Mouse (Mus musculus) gastrocnemius, postnatal 4 days (tissue): ENCODE measurements around the gene Slc6a11. TPM values are rescaled to one million over a fixed set of nuclear protein-coding genes. Genes with fewer than 3 reads are reported as not detected.

Experiments used
- DNase-seq, 2 experiments: peaks; one replicate each; pipeline ENCODE4 v3.0.0; 2021 to 2022; ENCODE audit warnings: low spot score in 2 of 2, mixed read lengths in 2 of 2
- long read RNA-seq, 2 experiments: library from polyadenylated mRNA; stranded (forward); transcript quantifications; one replicate each; pipeline ENCODE4 v2.0.0; 2021
- total RNA-seq, 2 experiments: library from RNA; stranded (reverse); gene quantifications; 2 replicates each; pipeline ENCODE4 v1.2.3; 2021

Gene Slc6a11
- under 1 TPM; 0.44 to 0.74 TPM for total RNA-seq
- long read RNA-seq, experiment 1: 0 reads
- long read RNA-seq, experiment 2: 0 reads

DNA sequence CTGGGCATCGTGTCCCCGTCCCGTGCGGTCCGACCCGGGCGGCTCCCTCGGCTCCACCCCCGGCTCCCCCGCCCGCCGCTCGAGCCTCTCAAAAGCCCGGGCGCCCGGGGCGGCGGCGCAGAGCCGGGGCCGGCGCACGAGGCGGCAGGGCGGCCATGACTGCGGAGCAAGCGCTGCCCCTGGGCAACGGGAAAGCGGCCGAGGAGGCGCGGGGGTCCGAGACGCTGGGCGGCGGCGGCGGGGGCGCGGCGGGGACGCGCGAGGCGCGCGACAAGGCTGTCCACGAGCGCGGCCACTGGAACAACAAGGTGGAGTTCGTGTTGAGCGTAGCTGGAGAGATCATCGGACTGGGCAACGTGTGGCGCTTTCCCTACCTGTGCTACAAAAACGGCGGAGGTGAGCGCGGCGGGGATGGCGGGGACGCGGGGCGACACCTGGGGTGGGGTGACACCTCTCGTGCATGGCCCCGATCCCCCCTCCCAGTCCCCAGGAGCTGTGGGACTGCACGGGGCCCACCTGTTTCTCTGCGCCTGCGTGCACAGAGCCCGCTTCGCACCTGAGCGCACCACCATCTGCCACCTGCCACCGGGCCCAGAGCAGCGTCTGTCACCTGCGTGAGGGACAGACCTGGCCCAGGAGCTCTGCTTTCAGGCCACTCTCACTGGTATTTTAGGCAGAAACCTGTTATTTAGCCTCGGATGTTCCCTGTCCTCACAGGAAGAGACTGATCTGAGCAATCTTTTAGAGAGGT lies at the start of gene Slc6a11:
Gene Slc6a11, plus strand, starts transcription at position 120 of the 751 bp plus-strand sequence.
- DNase-seq: no peak

DNA sequence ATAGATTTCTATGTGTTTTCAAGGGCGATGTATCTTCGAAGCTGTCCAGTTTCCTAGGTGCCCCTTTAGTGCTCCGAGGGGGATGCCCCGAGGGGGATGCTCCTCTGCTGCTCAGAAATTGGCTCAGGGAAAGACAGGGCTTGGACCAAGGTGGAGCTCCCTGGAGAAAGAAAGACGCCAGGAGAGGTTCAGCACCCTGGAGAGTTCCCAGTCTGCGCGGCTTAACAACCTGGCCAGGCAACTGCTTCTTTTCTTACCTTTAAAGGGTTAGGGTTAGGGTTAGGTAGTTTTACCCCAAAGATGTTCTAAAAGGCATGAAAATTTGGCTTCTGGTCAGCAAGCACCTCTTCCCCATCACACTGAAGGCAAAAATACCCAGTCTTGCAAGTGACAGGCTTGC lies 43.9 kb upstream of the Slc6a11 start:
- DNase-seq: no peak

DNA sequence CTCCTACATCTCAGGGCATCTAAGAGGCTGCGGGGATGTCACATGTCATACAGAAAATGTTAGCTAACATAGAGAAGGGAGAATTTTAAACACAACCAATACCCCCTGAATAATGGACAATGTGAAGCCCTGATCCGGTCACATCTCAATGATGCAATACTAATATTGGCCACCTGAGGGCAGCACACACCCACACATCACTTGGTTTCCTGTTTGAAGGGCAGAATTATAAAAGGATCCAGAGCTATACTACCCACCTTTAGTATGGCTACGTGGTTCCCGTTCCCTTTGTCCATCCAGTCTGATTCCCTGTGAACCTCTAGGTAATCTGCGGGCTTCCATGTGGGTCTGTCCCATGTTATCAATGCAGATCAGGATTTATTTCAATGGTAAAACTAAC lies 41.4 kb upstream of the Slc6a11 start:
- DNase-seq: peak in 1 of 2 experiments; percentile 37

DNA sequence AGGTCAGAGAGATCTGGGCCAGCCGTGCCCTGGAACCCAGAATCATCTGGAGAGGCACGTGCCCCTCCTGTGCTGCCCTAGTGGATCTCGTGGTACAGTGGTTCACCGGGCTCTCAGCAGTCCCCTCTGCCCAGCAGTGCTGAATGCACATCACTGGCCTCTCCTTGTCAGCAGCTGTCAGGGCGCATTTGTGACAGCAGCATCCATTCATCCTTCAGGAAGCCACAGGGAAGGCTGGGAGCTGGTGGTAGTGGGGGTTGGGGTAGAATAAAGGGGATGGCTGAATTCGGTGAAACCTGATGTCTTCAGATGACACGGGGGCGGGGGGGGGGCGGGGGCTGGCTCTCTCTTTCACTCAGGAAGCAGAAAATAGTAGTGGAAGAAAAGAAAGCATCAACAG lies 38.8 kb upstream of the Slc6a11 start:
- DNase-seq: no peak

DNA sequence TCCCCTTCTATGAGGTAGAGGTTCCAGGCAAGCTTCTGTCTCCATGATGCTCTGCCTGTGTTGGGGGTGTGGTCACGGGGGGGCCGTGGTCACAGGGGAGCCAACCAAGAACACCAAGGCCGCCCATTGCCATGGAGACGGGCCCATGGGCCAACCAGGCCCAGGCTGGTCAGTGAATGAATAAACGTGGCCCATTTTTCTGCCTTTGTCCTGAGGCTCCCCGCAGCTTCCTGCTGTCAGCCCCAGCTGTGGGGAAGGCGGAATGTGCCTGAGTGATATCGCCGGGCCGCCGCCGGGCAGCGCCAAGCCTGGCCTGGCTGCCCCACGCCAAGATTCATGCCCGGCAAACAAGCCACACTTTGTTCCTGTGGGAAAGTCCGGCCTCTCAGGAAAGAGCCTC lies 36.8 kb upstream of the Slc6a11 start:
- DNase-seq: no peak

DNA sequence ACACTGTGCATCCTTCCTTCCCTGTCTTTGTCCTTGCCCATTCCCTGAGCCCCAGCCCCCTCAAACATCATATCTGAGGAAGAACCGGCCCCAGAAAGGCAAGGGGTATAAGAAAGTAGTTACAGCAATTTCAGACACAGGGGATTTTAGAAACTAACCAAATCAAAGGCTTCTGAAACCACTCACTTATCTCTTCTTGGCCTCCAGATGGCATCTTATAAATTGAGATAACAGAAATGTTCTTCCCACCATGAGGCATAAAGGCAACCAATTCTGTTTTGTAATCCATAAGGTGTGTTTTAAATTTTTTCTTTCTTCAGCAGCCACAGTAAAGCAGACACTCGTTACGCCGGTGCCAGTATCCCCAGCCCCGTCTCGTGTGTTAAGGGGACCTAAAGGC lies 34.5 kb upstream of the Slc6a11 start:
- no peak for DNase-seq

DNA sequence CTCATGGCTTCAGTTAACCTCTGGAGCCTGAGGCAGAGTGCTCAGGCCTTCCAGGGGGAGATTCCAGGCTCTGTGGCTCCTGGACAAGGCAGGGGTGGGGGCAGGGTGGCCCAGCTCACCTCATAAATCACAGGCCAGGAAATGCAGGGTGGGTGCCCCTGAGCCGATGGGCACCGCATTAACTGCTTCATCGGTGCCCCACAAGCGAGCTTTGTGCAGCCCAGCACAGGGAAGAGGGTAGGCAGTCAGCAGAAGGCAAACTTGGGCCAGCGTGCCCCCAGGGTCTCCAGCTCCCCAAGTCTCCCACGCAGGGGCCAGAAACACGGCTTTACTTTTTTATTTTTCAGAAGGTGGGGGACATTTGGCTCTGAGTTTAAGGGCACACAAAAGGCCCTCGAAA lies 29.1 kb upstream of the Slc6a11 start:
- DNase-seq: no peak

DNA sequence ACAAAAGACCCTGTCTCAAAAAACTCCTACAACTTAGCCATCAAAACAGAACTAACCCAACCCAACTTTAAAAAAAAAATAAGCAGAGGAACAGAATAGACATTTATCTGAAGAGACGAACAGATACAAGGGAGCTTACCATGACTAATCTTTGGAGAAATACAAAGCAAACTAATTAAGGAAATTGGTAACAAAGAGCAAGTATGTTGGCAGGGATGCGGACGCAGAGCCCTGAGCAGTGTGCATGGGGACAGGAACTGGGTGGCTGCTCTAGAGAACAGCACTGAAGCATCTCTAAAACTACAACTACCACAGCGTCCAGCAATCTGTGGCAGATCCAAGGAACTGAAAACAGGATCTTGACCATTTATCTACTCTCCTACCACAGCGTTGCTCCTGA lies 11.5 kb upstream of the Slc6a11 start:
- DNase-seq: no peak

DNA sequence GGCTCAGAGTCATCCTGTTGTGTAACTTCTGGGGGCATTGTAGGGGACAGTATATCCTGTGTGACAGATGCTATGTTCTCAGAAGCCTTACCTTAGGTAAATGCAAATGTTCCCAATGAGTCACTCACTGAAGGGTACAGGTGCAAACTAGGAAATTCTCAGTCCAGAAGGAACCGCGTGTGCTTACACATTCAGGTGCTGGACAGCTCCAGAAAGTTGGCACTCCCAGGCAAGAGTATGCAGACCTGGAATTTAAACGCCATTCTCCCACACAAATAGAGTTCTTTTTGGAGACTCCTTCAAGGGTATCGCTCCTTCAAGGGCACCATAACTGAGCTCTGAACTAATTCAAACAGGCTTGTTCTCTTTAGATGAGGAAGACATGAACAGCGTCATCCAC lies 5.5 kb upstream of the Slc6a11 start:
- no peak for DNase-seq

DNA sequence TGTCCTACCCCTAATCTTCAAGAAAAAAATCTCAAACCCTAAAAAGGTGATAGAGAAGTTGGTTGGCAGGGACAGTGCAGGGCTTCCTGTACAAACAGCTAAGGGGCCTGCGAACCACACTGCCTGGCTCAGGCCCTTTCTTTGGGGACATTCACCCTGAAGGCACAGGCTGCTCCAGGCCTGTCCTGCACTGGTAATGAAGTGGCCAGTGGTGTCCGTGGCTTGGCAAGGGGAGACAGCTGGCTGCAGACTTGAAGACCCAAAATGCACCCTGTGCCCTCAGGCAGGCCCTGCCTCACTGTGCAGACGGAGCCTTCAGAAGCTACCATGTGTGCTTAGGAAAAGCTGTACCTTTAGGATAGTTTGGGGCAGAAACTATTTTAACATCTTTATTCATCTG lies 1.4 kb downstream of the Slc6a11 start:
- no peak for DNase-seq

DNA sequence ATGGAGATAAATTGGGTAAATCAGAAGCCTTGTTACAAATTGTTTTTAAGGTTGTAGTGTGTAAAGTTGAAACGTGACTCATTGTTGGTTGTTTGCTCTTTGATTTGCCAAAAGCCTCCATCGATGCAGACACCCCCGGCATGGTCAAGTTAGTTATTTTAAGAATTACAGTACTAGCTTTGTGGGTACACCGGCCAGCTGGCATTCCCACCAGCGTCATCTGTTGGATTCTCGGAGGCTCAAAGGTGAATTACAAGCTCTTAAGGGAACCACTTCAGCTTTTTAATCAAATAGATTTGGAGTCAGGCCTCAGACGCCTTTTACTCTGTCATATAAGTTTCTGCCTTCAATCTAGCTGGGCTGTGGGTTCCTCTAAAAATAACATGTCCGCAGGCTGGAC lies 1.9 kb downstream of the Slc6a11 start:
- no peak for DNase-seq

DNA sequence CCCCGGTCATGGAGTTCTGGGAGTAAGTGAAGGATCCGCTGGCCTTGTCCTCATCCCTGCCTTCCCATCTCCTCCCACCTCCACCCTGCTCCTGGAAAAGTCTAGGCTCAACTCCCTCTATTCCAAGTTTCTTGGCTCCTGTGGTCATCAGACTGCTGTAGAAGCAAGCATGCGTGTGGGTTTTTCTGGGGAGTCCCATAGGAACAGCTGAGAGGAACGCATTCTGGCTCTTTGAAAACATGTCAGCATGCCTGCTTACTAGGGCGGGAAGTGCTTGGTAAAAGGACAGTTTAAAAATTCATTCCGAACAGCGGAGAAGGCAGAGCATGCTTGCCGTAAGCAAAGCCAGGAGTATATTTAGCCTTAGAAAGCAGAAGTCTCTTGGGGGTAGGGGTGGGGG lies 7.9 kb downstream of the Slc6a11 start:
- no peak for DNase-seq

DNA sequence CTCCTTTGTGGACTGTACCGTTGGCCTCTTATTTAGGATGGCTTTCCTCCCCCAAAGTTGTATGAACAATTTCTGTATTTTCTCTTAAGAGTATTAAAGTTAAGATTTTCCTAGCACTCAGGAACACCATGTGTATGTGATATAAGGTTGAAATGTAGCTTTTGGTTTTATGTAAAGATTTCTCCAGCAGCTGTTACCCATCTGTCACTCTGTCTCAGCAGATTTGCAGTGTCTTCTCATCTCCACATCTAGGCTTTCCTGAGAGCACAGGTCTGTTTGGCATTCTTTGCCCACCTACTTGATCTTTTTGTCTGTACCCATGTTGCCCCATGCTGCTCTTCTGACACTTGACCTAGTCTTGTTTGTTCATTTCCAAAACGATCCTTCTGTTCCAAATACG lies 10.4 kb downstream of the Slc6a11 start:
- DNase-seq: no peak

DNA sequence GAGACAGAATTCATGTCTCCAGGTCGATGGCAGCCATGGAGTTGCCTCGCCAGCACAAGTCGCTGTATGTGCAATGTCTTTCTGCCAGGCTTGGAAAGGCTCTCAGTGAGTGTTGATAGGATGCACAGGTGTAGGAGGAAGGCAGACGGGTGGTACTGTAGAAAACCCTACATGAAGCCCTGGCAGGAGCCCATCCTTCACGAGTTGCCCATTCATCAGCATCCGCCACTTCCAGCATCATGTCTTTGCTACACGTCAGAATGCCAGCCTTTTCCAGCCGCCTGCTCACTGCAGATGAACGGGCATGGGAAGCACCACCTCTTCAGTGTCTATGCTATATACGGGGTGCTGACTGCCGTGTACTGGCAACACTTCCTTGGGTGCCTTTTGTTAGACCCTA lies 11.4 kb downstream of the Slc6a11 start:
- DNase-seq: no peak

DNA sequence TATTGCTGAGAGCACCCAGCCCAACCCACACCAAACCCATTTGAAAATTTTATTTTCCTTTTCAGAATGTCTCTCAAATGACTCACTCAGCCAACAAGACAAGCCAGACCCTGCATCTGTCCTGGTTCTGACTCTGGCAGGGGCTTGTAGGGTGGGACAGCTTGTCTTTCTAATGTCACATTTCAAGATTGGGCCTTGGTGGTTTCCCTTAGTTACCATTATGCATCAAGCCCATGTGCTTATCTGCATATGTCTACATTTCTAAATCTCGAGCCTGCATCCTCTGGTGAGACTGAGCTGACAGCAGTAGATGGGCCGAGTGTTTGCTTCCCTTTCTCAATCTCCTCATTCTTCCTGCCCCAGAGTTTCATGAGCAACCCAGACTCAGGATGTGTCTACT lies 12.5 kb downstream of the Slc6a11 start:
- DNase-seq: no peak

DNA sequence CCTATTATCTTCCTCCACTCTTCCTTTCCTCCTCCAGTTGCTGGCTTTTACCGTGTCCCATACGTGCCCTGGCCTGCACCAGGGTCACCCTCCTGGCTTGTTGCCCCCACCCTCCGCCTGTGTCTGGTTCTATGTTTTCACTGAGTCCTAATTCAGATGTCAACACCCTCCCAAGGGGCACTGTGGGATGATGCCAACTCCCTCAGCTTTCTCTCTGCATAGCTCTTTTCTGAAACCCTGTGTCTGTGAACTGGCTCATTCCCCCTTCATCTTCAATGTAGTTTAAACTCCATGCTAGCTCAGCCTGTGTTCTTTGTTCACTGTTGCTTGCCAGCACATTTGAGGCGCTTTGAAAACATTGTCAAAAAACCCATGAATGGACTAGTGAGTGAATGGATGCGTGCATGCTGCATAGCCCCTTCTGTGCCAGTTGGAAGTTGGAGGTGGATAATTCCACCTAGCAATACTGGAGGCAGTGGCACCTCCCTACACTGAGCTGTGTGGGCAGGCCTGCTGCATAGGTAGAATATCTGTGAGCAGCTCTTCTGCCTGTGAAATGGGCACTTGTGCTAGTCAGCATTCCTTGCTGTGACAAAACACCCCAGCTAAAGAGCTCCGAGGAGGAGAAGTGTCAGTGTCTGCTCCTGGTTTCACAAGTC lies 13.5 kb downstream of the Slc6a11 start:
- no peak for DNase-seq

DNA sequence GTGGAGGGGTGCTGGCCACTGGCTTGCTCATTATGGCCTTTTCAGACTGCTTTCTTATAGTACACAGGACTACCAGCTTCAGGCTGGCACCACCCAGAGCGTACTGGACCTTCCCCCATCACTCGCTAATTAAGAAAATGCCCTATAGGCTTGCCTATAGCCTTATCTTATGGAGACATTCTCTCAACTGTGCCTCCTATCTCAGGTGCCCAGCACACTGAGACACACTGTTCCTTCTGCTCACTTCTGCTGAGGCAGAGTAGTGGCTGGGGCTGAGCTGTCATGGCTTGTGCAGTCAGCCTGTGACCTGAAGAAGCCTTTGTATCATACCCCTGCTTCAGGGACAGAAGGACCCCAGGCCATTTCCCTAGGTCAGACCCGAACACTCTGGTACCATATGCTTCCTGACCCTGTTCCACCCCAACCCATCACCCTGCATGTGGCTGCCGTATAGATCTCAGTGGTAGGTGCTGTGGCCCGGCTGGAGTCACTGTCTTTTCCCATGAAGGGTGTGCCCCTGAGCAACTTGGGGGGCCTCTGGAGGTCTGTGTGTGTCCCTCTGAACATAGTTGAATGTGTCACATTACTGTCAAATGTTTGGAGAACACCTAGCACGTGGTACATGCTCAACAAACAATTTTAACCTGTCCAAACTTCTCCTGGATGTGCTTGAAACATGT lies 14.7 kb downstream of the Slc6a11 start:
- no peak for DNase-seq

DNA sequence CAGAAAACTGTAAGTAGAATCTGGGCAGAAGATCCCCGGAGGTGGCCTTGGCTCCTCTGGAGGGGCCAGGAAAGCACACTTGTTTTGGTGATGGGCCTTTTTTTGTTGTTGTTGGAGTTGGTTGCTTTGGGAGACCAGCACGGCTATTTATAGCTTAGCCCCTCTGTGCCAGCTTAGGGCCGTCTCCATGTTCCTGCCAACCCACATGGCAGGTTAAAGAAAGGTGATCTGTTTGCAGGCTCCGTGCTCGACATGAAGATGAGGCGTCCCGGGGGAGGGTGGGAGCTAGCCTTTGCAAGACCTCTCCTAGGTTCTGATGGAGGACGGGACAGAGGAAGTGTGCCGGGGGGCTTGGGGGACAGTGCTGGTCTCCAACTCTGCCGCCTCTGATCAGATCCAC lies 24.7 kb downstream of the Slc6a11 start:
- no peak for DNase-seq

DNA sequence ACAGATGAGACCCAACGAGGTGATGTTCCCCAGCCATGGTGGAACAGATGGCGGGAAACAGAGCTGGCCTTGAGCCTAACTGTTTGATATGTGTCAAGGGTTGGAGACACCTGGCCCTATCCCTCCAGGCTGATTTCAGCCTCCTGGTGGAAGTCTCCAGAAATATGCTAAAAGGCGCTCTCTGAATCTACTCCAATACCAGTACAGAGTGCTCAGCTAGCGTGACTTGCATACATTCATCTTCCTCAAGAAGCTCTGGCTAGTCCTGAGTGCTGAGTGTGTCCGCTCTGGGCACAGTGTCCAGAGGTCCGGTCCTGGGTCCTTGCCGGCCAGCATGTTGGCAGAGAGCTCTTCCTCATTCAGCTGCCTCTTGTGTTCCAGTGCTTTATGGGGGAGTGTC lies 27.8 kb downstream of the Slc6a11 start:
- no peak for DNase-seq

DNA sequence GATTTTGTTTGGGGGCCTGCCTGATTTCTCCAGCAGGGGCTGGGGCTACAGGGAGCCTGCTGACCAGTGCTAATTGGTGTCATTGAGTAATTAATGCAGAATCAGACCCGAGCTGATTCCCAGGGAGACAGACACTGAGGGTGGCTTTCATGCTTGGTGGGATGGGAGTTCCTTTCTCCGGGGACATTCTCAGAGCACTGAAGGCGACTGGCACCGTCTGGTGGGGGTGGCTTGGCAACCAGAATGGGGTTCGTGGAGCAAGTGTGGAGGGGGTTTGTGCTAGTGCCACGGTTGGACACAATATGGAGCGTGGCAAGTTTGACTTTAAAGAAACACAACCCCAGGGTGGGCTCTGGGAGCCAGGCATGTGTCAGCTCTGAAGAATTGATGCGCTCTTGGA lies 29.7 kb downstream of the Slc6a11 start:
- DNase-seq: no peak

DNA sequence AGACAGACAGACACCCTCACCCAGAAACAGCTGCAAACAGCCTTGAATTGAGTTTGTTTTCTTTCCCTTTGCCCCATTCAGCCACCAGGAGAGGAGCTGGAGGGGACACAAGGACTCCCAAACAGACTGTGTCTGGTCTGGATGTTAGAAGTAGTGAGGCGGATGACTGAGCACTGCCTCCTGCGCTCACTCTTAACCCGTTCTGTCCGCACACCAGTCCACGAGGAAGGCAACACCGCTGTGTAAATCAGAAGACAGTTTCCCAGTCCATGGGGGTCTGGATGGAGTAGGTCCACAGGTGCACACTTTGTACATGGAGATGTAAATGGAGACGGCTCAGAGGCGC lies 43.0 kb downstream of the Slc6a11 start:
- DNase-seq: no peak

DNA sequence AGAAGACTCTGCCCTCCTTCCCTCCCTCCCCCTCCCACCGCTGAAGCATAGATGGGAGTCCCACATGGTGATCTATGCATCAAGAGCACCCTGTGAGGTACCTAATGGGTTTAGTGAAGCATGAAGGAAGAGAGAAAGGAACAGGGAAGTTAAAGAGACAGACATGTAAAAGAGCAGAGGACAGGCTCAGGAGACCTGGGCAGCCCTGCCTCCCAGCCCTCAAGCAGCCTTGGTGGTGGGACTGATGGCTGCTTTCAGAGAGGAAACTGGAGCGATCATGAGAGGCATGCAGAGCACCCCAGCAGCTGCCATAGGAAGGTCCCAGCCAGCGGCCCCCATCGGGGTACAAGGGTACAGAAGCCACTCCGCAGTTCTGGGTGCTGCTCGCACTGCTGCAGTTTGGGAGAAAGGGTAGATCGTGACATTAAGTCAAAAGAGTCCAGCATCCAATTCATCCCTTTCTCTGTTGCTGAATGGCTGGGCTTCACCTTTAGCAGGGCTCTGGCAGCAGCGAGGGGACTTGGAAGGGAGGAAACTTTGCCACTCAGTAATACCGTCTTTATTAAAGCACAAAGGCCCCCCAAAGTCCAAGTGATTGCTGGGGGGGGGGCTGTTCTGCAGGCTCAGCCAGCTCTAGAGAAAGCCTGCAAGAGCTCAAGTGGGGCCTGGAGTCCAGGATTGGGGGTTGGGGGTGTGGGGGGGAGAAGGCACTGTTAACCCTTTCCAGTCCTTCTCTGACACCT lies 43.5 kb downstream of the Slc6a11 start:
- DNase-seq: no peak
